ENCODE assay signal across 9 mouse cellular contexts in the genomic region with DNA sequence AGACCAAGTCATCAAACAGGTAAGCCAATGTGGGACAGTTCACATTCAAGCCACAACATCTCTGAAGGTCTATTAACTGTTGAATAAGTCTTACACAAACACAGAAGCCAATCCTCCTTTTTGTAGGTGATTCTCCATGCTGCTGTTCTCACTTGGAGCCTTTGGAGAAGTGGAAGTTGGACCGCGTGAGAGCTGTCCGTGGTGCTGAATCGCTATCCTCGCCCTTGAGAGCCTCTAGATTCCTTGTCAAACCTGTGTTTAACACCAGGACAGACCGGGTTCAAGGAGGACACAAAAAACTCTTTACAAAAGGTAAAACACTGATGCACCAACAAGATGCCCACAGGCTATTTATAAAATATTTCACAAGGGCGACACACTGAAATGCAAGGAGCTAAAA.
DNase-seq lines count a peak whose midpoint lies in the region; ATAC-seq and TF ChIP-seq lines count a peak whose summit lies in the region.
"Had no signal": no experiment of that assay in that cellular context is flagged by ENCODE, and none has a peak within 500 bp of the region (broad histone marks: within the 10 kb centered on the region; RNA-seq: fewer than 3 reads in every experiment).

No protein-coding gene starts in this region.

- no peak overlapping the region for H3K9ac ChIP-seq in kidney, embryonic 15.5 days
- H3K9ac ChIP-seq: limb, embryonic 13.5 days had no signal

- TF ChIP-seq POLR2A in kidney, adult 2 months (IDR thresholded peaks at IDR 0.05; ENCODE audit: low read depth, low read length): no peak

- no peak for ATAC-seq in kidney, embryonic 15.5 days (replicated peaks; ENCODE audit: low FRiP score)

- peak; percentile 33 for DNase-seq in kidney, adult 2 months
- DNase-seq in MEL-GATA-1-ER (ENCODE audit: extremely low read depth, low read depth): peak; percentile 31
- peak; percentile 89 for DNase-seq in embryo, embryonic 10 days (ENCODE audit: low spot score)
- DNase-seq in kidney, postnatal 14 days: peak; percentile 68
- peak; percentile 65 for DNase-seq in ovary, postnatal 36 days (ENCODE audit: low spot score)
- DNase-seq in cerebellum, adult 9-11 months: no peak
- no peak for DNase-seq in frontal cortex, postnatal 14 days (ENCODE audit: low spot score in 2 of 2)

- H3K9me3 ChIP-seq in kidney, embryonic 15.5 days (replicated peaks): no peaks in the 10 kb centered on the region
- H3K9me3 ChIP-seq: limb, embryonic 13.5 days had no signal

- TF ChIP-seq CTCF in kidney, adult 2 months (conservative IDR thresholded peaks at IDR 0.05; ENCODE audit: insufficient read depth, insufficient read length, low read depth, low read length): no peak

- no peak overlapping the region for H3K27ac ChIP-seq in kidney, adult 2 months (ENCODE audit: insufficient read depth, low read depth, low read length)
- no peak overlapping the region for H3K27ac ChIP-seq in kidney, embryonic 15.5 days
- H3K27ac ChIP-seq: limb, embryonic 13.5 days had no signal

- H3K4me2 ChIP-seq in kidney, embryonic 15.5 days: no peak overlapping the region
- H3K4me2 ChIP-seq: limb, embryonic 13.5 days had no signal

- 16% methylated on average over 7 of the region's 7 CpGs for WGBS in kidney, adult 2 months
- WGBS in kidney, embryonic 15.5 days: 15% methylated on average over 7 of the region's 7 CpGs

- H3K27me3 ChIP-seq in kidney, adult 2 months (replicated peaks; ENCODE audit: control insufficient read depth, insufficient read depth, low read length): no peaks in the 10 kb centered on the region
- no peaks in the 10 kb centered on the region for H3K27me3 ChIP-seq in kidney, embryonic 15.5 days
- H3K27me3 ChIP-seq: limb, embryonic 13.5 days had no signal

- no peaks in the 10 kb centered on the region for H3K4me1 ChIP-seq in kidney, adult 2 months (ENCODE audit: control insufficient read depth, insufficient read depth, low read length)
- no peaks in the 10 kb centered on the region for H3K4me1 ChIP-seq in kidney, embryonic 15.5 days
- H3K4me1 ChIP-seq: limb, embryonic 13.5 days had no signal

- no peak overlapping the region for H3K4me3 ChIP-seq in kidney, adult 2 months (ENCODE audit: insufficient read depth, low read depth, low read length)
- no peak overlapping the region for H3K4me3 ChIP-seq in kidney, embryonic 15.5 days (replicated peaks)
- H3K4me3 ChIP-seq: limb, embryonic 13.5 days had no signal

- no peaks in the 10 kb centered on the region for H3K36me3 ChIP-seq in kidney, adult 2 months (ENCODE audit: control insufficient read depth, insufficient read depth, low read length)
- no peaks in the 10 kb centered on the region for H3K36me3 ChIP-seq in kidney, embryonic 15.5 days
- H3K36me3 ChIP-seq: limb, embryonic 13.5 days had no signal

Comparison
In these comparisons a context has a peak if more than half of its experiments do, and no peak if none do; other contexts are left out.
1. DNase-seq: peak in kidney, adult 2 months (single experiment), MEL-GATA-1-ER (single experiment), embryo, embryonic 10 days (single experiment), kidney, postnatal 14 days (single experiment) and ovary, postnatal 36 days (single experiment); none in cerebellum, adult 9-11 months (single experiment) and frontal cortex, postnatal 14 days (0 of 2).